Mouse (Mus musculus) liver, postnatal 0 days (tissue): ENCODE results near the gene Foxa1.

ENCODE experiments used
- CTCF ChIP-seq: sonication (generic); IDR thresholded peaks from 2 replicates; pipeline ENCODE4 v1.5.1; 2016; ENCODE audit warnings: antibody characterized with exemption, low read depth
- EP300 ChIP-seq: IDR thresholded peaks from 2 replicates; pipeline ENCODE4 v1.6.1; 2016; ENCODE audit warnings: antibody characterized with exemption, low read depth, mild to moderate bottlenecking

GRCm38 (mm10) chr12:57563909-57564308 is 17.2 kb upstream of the Foxa1 start, which contains the start of gene Ttc6:
- no peak for TF ChIP-seq CTCF
- TF ChIP-seq EP300 = no peak
